Mouse (Mus musculus): ENCODE data around the gene Slc12a9. TPM values are rescaled to one million over a fixed set of nuclear protein-coding genes. Genes with fewer than 3 reads are reported as not detected.

Gene Slc12a9
- total RNA-seq, 2 experiments from 2014 or later = 0.43 to 1.9 TPM

GRCm38 (mm10) chr5:137347856-137348255 is 14.5 kb upstream of the Slc12a9 start:
- ATAC-seq (replicated peaks; ENCODE audit: low FRiP score, poor library complexity, severe bottlenecking) = no peak

GRCm38 (mm10) chr5:137346983-137347382 is 13.6 kb upstream of the Slc12a9 start:
- ATAC-seq (replicated peaks; ENCODE audit: low FRiP score, poor library complexity, severe bottlenecking) = no peak

GRCm38 (mm10) chr5:137346388-137346787 is 13.0 kb upstream of the Slc12a9 start:
- ATAC-seq (replicated peaks; ENCODE audit: low FRiP score, poor library complexity, severe bottlenecking) = no peak

GRCm38 (mm10) chr5:137345821-137346220 is 12.4 kb upstream of the Slc12a9 start:
- ATAC-seq (replicated peaks; ENCODE audit: low FRiP score, poor library complexity, severe bottlenecking) = no peak

- no peak for ATAC-seq (replicated peaks; ENCODE audit: low FRiP score, poor library complexity, severe bottlenecking)
Measured at GRCm38 (mm10) chr5:137343869-137344268, 10.5 kb upstream of the Slc12a9 start.

GRCm38 (mm10) chr5:137343412-137343811 is 10.0 kb upstream of the Slc12a9 start:
- no peak for ATAC-seq (replicated peaks; ENCODE audit: low FRiP score, poor library complexity, severe bottlenecking)

- no peak for ATAC-seq (replicated peaks; ENCODE audit: low FRiP score, poor library complexity, severe bottlenecking)
Measured at GRCm38 (mm10) chr5:137342407-137343012, 9.1 kb upstream of the Slc12a9 start.

GRCm38 (mm10) chr5:137340222-137340621 is 6.8 kb upstream of the Slc12a9 start:
- peak; percentile 42; the same call in 1 of the 2 replicates for ATAC-seq (replicated peaks; ENCODE audit: low FRiP score, poor library complexity, severe bottlenecking)

- peak; percentile 42; the same call in 1 of the 2 replicates for ATAC-seq (replicated peaks; ENCODE audit: low FRiP score, poor library complexity, severe bottlenecking)
Measured at GRCm38 (mm10) chr5:137339290-137339979, 6.0 kb upstream of the Slc12a9 start.

- ATAC-seq (replicated peaks; ENCODE audit: low FRiP score, poor library complexity, severe bottlenecking) = no peak
Measured at GRCm38 (mm10) chr5:137338663-137339289, 5.4 kb upstream of the Slc12a9 start.

- peak; percentile 90 for ATAC-seq (replicated peaks; ENCODE audit: low FRiP score, poor library complexity, severe bottlenecking)
Measured at GRCm38 (mm10) chr5:137338256-137338655, 4.9 kb upstream of the Slc12a9 start.

- ATAC-seq (replicated peaks; ENCODE audit: low FRiP score, poor library complexity, severe bottlenecking) = no peak
Measured at GRCm38 (mm10) chr5:137337190-137337589, 3.8 kb upstream of the Slc12a9 start.

- no peak for ATAC-seq (replicated peaks; ENCODE audit: low FRiP score, poor library complexity, severe bottlenecking)
Measured at GRCm38 (mm10) chr5:137335066-137335465, 1.7 kb upstream of the Slc12a9 start.

- no peak for ATAC-seq (replicated peaks; ENCODE audit: low FRiP score, poor library complexity, severe bottlenecking)
Measured at GRCm38 (mm10) chr5:137334317-137334716, 920 bp upstream of the Slc12a9 start.

GRCm38 (mm10) chr5:137332857-137333511 is 413 bp downstream of the Slc12a9 start:
- ATAC-seq (replicated peaks; ENCODE audit: low FRiP score, poor library complexity, severe bottlenecking) = no peak

GRCm38 (mm10) chr5:137330910-137331309 is 2.5 kb downstream of the Slc12a9 start:
- ATAC-seq (replicated peaks; ENCODE audit: low FRiP score, poor library complexity, severe bottlenecking) = no peak

GRCm38 (mm10) chr5:137320996-137321395 is 12.4 kb downstream of the Slc12a9 start:
- no peak for ATAC-seq (replicated peaks; ENCODE audit: low FRiP score, poor library complexity, severe bottlenecking)

- ATAC-seq (replicated peaks; ENCODE audit: low FRiP score, poor library complexity, severe bottlenecking) = no peak
Measured at GRCm38 (mm10) chr5:137318570-137318969, 14.8 kb downstream of the Slc12a9 start.

GRCm38 (mm10) chr5:137317361-137317760 is 16.0 kb downstream of the Slc12a9 start:
- 0 out of 2 replicates have a peak, but pooled peaks have one; percentile 21 for ATAC-seq (replicated peaks; ENCODE audit: low FRiP score, poor library complexity, severe bottlenecking)

GRCm38 (mm10) chr5:137315084-137315903 is 18.1 kb downstream of the Slc12a9 start:
- peak; percentile 73 for ATAC-seq (replicated peaks; ENCODE audit: low FRiP score, poor library complexity, severe bottlenecking)

All from erythroblast, adult 5-6 weeks (primary cell).